Mouse (Mus musculus): ENCODE measurements around the gene Sumf2. TPM values are rescaled to one million over a fixed set of nuclear protein-coding genes. Genes with fewer than 3 reads are reported as not detected.

The Sumf2 gene
- total RNA-seq (2023): 1 to 10 TPM; 3.9 to 4.8 TPM

DNA sequence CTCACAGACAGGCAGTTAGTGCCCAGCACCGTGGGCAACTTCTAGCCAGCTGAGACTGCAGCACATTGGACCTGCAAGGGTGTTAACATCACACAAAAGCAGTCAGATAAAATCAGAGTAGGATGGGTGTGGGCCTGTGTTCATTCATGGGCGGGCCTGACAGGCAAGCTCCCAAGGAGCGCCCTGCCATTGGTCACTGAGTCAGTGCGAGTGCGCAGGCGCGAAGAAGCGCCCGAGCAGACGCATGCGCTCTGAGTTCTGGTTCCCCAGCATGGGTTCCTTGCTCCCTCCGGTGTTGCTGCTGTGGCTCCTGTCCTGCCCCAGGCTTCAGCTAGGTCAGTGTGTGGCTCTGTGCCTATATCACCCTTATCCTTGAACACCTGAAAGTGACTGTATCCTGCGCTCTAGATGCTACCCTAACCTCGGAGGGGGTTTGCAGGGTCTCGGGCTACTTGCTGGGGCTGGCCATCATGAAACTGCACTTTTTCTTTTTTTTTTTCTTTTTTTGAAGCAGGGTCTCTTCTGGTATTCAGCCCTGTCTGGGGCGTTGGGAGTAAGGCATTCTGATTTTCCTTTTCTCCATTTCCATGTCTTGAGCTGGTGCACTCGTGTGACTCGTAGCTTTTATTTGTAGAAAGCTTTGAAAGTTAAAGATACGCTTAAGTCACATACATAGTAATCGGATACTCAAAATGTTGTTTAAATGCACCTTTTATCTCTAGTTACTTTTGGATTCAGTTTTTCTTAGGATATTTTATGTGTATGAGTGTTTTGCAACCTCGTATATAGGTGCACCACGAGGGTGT, at the start of gene Sumf2:
Gene Sumf2 (plus strand): TSS at position 235 of the 806 bp plus-strand sequence.

DNA sequence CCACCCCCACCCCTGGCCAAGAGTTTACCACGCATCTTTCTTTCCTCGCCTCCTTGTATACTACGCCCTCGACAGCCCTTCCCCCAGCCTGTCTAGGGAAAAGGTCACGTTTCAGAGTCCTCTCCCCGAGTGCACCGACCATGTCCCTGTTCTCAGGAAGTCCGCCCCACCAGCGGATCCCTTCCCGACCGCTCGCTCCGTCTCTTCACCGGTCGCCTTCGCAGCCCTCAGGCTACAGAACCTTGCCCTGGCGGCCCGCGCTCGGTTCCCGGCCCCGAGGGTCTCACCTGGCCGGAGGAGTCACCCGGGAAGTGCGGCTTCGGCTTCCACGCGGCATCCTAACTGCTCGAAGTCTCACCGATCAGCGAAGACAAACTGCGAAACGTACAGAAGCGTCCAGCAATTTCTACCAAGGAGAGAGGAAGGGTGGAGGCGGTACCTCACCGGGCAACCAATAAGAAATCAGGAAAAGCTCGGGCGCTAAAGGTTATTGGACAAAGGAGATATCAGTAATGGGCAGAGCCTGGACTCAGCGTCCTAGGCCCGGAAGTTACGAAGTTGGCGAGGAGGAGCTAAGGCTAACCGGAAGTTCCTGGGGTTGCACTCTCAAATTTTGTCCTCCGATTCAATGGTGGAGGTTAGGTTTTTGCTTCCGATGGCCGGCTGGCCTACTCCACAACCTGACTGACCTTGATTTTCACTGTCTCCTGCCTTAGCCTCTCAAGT, 40.3 kb downstream of the Sumf2 start, which contains the start of gene Chchd2:
Gene Chchd2 (minus strand): TSS at position 560 of the 726 bp plus-strand sequence.

DNA sequence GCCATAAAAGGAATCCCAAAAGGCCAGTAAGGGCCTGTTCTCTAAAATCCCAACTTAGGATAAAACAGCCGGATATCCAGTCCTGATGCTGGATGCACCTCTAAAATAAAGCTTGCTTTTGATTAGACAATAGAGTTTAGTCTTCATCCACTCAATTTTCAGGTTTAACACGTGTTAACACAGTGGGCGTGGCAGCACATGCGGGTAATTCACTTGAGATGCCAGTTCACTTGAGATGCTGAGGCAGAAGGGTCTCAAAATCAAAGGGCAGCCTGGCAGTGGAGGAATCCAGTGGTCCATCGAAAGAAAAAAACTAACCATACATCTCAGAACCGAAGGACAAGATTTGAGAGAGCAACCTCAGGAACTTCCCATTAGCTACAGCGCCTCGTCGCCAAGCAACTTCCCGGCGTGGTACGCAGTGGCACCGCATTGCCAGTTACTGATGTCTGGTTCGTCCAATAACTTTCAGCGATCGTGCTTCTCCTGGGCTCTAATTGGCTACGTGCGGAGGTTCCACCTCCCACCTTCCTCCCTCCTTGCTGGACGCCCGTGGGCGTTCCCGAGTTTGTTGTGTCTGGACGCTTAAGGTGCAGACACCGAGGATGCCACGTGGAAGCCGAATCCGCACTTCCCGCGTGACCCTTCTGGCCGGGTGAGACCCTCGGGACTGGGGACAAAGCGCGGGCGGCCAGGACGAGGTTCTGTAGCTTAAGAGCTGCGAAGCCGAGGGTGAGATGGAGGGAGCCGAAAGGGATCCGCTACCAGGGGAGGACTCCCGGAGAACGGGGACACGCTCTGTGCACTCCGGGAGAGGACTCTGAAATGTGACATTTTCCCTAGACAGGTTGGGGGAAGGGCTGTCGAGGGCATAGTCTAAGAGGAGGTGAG, 48.7 kb downstream of the Sumf2 start, which contains the start of gene Zbed5:
Gene Zbed5 (plus strand): TSS at position 526 of the 891 bp plus-strand sequence.

DNA sequence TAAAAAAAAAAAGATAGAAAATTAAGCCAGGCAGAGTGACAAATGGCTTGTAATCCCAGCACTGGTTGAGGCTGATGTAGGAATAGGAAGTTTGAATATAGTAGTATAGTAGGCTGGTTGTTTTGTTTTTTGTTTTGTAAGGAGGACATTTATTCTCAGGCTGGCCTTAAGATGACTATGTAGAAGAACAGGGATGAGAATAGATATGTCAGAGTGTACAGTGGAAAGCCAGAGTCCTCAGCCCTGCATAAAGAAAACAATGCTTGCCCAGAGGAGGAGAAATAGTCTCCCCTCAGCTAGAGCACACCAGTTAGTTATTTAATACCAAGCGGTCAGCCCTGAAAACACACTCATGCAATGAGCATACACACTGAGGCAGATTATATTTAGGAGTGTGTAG, 51.7 kb downstream of the Sumf2 start, which contains the start of gene Phkg1:
Gene Phkg1 (minus strand): TSS at position 101 of the 400 bp plus-strand sequence.

GRCm38 (mm10) chr5:129908242-129908965, 61.6 kb downstream of the Sumf2 start, which contains the start of gene Nupr1l:
Gene Nupr1l (plus strand): TSS chr5:129908540.

Other genes starting within 250 kb of the Sumf2 start
- gene Zfp11, start 176.9 kb upstream of the Sumf2 start, total RNA-seq (2023): 1 to 10 TPM in 1 of 2 experiments, under 1 TPM in 1; 0.88 to 1.3 TPM
- not detected for gene Sept14, start 138.5 kb upstream of the Sumf2 start, total RNA-seq (2023)
- 10 to 100 TPM; 42.5 to 52.9 TPM for gene Mrps17, start 131.5 kb upstream of the Sumf2 start, total RNA-seq (2023)
- 10 to 100 TPM; 30.6 to 32.4 TPM for gene Nipsnap2, start 121.9 kb upstream of the Sumf2 start, total RNA-seq (2023)
- 1 to 10 TPM; 5.8 to 7.3 TPM for gene Psph, start 59.5 kb upstream of the Sumf2 start, total RNA-seq (2023)
- 100 to 1,000 TPM; 135 to 140 TPM for gene Chchd2, start 40.5 kb downstream of the Sumf2 start, total RNA-seq (2023)
- gene Zbed5, start 48.7 kb downstream of the Sumf2 start, total RNA-seq (2023): not detected
- under 1 TPM; 0.48 to 0.97 TPM for gene Phkg1, start 51.6 kb downstream of the Sumf2 start, total RNA-seq (2023)
- gene Nupr1l, start 61.6 kb downstream of the Sumf2 start, total RNA-seq (2023): 1 to 10 TPM; 1.5 to 1.8 TPM
- 10 to 100 TPM; 18.1 to 21.5 TPM for gene Vkorc1l1, start 95.0 kb downstream of the Sumf2 start, total RNA-seq (2023)
- 10 to 100 TPM; 58.8 to 62.3 TPM for gene Gusb, start 156.1 kb downstream of the Sumf2 start, total RNA-seq (2023)
- 10 to 100 TPM; 20.8 to 26.4 TPM for gene Asl, start 182.3 kb downstream of the Sumf2 start, total RNA-seq (2023)
- 10 to 100 TPM; 21.8 to 23.1 TPM for gene Crcp, start 182.3 kb downstream of the Sumf2 start, total RNA-seq (2023)
- 1 to 10 TPM; 3.8 to 4.7 TPM for gene Tpst1, start 226.3 kb downstream of the Sumf2 start, total RNA-seq (2023)

Measured in neutrophil, adult 83 days (primary cell).